In genomic region chr13:40890595-40890994, GRCm38 (mm10) we compare ENCODE assay signal across 8 mouse cellular contexts. TPM values are rescaled to one million over a fixed set of nuclear protein-coding genes. Genes with fewer than 3 reads are reported as not detected.
DNase-seq lines count a peak whose midpoint lies in the region; ATAC-seq and TF ChIP-seq lines count a peak whose summit lies in the region.
"Had no signal": no experiment of that assay in that cellular context is flagged by ENCODE, and none has a peak within 500 bp of the region (broad histone marks: within the 10 kb centered on the region; RNA-seq: fewer than 3 reads in every experiment).

No protein-coding gene starts in this region.

- 49% methylated on average over 5 of the region's 5 CpGs for WGBS in heart, adult 2 months
- 42% methylated on average over 5 of the region's 5 CpGs for WGBS in lung, adult 2 months
- WGBS in forebrain, embryonic 14.5 days: 27% methylated on average over 5 of the region's 5 CpGs
- 57% methylated on average over 5 of the region's 5 CpGs for WGBS in midbrain, postnatal 0 days

- peak; percentile 59; the same call in 1 of the 2 replicates for ATAC-seq in forebrain, embryonic 14.5 days
- ATAC-seq in midbrain, postnatal 0 days (ENCODE audit: low FRiP score): no peak
- no peak for ATAC-seq in monocyte, adult 5-6 weeks (replicated peaks; ENCODE audit: insufficient number of reproducible peaks, low FRiP score, low TSS enrichment, poor library complexity, severe bottlenecking)

- peak overlapping the region; percentile 13 for H3K27ac ChIP-seq in heart, adult 2 months
- peak overlapping the region; percentile 63; the same call in 1 of the 2 replicates for H3K27ac ChIP-seq in forebrain, embryonic 14.5 days (ENCODE audit: low read depth, low read length)
- no peak overlapping the region for H3K27ac ChIP-seq in midbrain, postnatal 0 days (ENCODE audit: low read depth, low read length)

- intact Hi-C loops in heart, adult 2 months (cut with DNase I): loop anchor here (5.0 kb wide), 1 partner anchor 33 kb away; the partner anchor contains the start of gene Gcnt2

- TF ChIP-seq POLR2A in heart, adult 2 months (IDR thresholded peaks at IDR 0.05; ENCODE audit: insufficient read depth, low read depth, low read length): no peak
- TF ChIP-seq POLR2A in lung, adult 2 months (IDR thresholded peaks at IDR 0.05; ENCODE audit: borderline replicate concordance, extremely low read depth, low read depth, low read length): no peak

- peak overlapping the region; percentile 25 for H3K4me2 ChIP-seq in forebrain, embryonic 14.5 days (ENCODE audit: low read length)
- peak overlapping the region; percentile 28; the same call in 1 of the 2 replicates for H3K4me2 ChIP-seq in midbrain, postnatal 0 days (ENCODE audit: low read depth, low read length, poor library complexity, severe bottlenecking)

- DNase-seq in heart, adult 2 months: no peak
- no peak for DNase-seq in heart, adult 9 months (ENCODE audit: low spot score in 2 of 2)
- DNase-seq in lung, postnatal 10 days: peak; percentile 49
- no peak for DNase-seq in lung, adult 2 months
- DNase-seq in forebrain, embryonic 14.5 days (ENCODE audit: low spot score): peak; percentile 81
- peak; percentile 68 for DNase-seq in midbrain, postnatal 0 days (ENCODE audit: low spot score)
- DNase-seq: gastrocnemius, postnatal 14 days had no signal

- H3K79me2 ChIP-seq in heart, adult 2 months (replicated peaks; ENCODE audit: control insufficient read depth, insufficient read depth, low read length): no peaks in the 10 kb centered on the region; the same call in 1 of the 2 replicates

- no peaks in the 10 kb centered on the region for H3K9me3 ChIP-seq in forebrain, embryonic 14.5 days (replicated peaks; ENCODE audit: control insufficient read depth, low read length)
- no peaks in the 10 kb centered on the region for H3K9me3 ChIP-seq in midbrain, postnatal 0 days (ENCODE audit: low read length)

- H3K27me3 ChIP-seq in heart, adult 2 months (ENCODE audit: control insufficient read depth, insufficient read depth, low read length): no peaks in the 10 kb centered on the region
- H3K27me3 ChIP-seq in forebrain, embryonic 14.5 days (replicated peaks; ENCODE audit: control insufficient read depth, insufficient read depth, low read length): no peaks in the 10 kb centered on the region
- no peaks in the 10 kb centered on the region for H3K27me3 ChIP-seq in midbrain, postnatal 0 days (ENCODE audit: insufficient read depth, low read length)

- peak overlapping the region; percentile 25; the same call in 1 of the 2 replicates for H3K9ac ChIP-seq in heart, adult 2 months (ENCODE audit: low read depth, low read length)
- H3K9ac ChIP-seq in forebrain, embryonic 14.5 days (ENCODE audit: low read length): no peak overlapping the region
- H3K9ac ChIP-seq in midbrain, postnatal 0 days (replicated peaks; ENCODE audit: low read length, poor library complexity, severe bottlenecking): no peak overlapping the region

- H3K36me3 ChIP-seq in heart, adult 2 months (ENCODE audit: control insufficient read depth, insufficient read depth, low read length): peaks cover 3% of the 10 kb centered on the region; the same call in 1 of the 2 replicates
- no peaks in the 10 kb centered on the region for H3K36me3 ChIP-seq in forebrain, embryonic 14.5 days (ENCODE audit: control insufficient read depth, insufficient read depth, low read length)
- H3K36me3 ChIP-seq in midbrain, postnatal 0 days (ENCODE audit: insufficient read depth, low read length): no peaks in the 10 kb centered on the region

- TF ChIP-seq CTCF in heart, adult 2 months (IDR thresholded peaks at IDR 0.05): no peak
- TF ChIP-seq CTCF in lung, adult 2 months (IDR thresholded peaks at IDR 0.05; ENCODE audit: insufficient read depth, low read length): no peak
- TF ChIP-seq CTCF in midbrain, postnatal 0 days (IDR thresholded peaks at IDR 0.05): no peak

- 0 out of 2 replicates have a peak overlapping the region, but pooled peaks have one; percentile 10 for H3K4me3 ChIP-seq in heart, adult 2 months
- no peak overlapping the region for H3K4me3 ChIP-seq in lung, adult 2 months (replicated peaks; ENCODE audit: extremely low read depth, low read depth, low read length)
- H3K4me3 ChIP-seq in forebrain, embryonic 14.5 days (ENCODE audit: low read depth, low read length): no peak overlapping the region
- no peak overlapping the region for H3K4me3 ChIP-seq in midbrain, postnatal 0 days (ENCODE audit: low read depth, low read length)

- TF ChIP-seq EP300 in heart, adult 2 months (IDR thresholded peaks at IDR 0.05; ENCODE audit: insufficient read depth, low read depth, low read length): 0 out of 2 replicates have a peak, but pooled peaks have one; percentile 14

- peaks cover 12% of the 10 kb centered on the region for H3K4me1 ChIP-seq in heart, adult 2 months (ENCODE audit: control insufficient read depth, insufficient read depth, low read length)
- peaks cover 14% of the 10 kb centered on the region for H3K4me1 ChIP-seq in lung, adult 2 months (ENCODE audit: control insufficient read depth, insufficient read depth, low read length)
- peaks cover 22% of the 10 kb centered on the region for H3K4me1 ChIP-seq in forebrain, embryonic 14.5 days (ENCODE audit: control insufficient read depth, insufficient read depth, low read length)
- peaks cover 4% of the 10 kb centered on the region; the same call in 1 of the 2 replicates for H3K4me1 ChIP-seq in midbrain, postnatal 0 days (ENCODE audit: insufficient read depth, low read length)

RNA-seq across cellular contexts. Expression of gene Gcnt2, which starts 31.0 kb away (rescaled TPM):
- total RNA-seq in heart, adult 2 months (2021): 10 to 100 TPM in 1 of 2 experiments, 1 to 10 TPM in 1; 8.5 to 10.4 TPM
- 2.7 and 4.6 TPM in 2 replicates for polyA plus RNA-seq in heart, adult 2 months (2012; rRNA removed)
- 12.5 and 17.5 TPM in 2 replicates for polyA plus RNA-seq in lung, adult 2 months (2012; rRNA removed)
- polyA plus RNA-seq in forebrain, embryonic 14.5 days (2014; fragmentation: Nextera tagmentation; extraction: Ambion mirVana): 4.8 and 5.2 TPM in 2 replicates
- 6.4 and 10.2 TPM in 2 replicates for total RNA-seq in midbrain, postnatal 0 days (2014; rRNA removed)
- 2.4 and 2.9 TPM in 2 replicates for polyA plus RNA-seq in midbrain, postnatal 0 days (2015; fragmentation: Nextera tagmentation; extraction: Ambion mirVana)
- 90.3 to 117 TPM (median 97.6 TPM) in 3 replicates for total RNA-seq in monocyte, adult 5-6 weeks (2017)

Comparison
In these comparisons a context has a peak if more than half of its experiments do, and no peak if none do; other contexts are left out.
1. DNase-seq: peak in lung, postnatal 10 days (single experiment), forebrain, embryonic 14.5 days (single experiment) and midbrain, postnatal 0 days (single experiment); none in heart, adult 2 months (0 of 2), heart, adult 9 months (0 of 2) and lung, adult 2 months (single experiment).